Mouse (Mus musculus) cerebellum, adult 11-12 months (tissue): ENCODE results near the gene AL732309.1.

ENCODE experiments used
- DNase-seq: peaks from one replicate; pipeline ENCODE4 v3.0.0; 2022

Gene AL732309.1

GRCm38 (mm10) chr2:25211121-25211670 lies 35.5 kb downstream of the AL732309.1 start, which contains the start of gene Nelfb:
Gene Nelfb, minus strand, starts transcription at chr2:25211489.
- peak; percentile 84 for DNase-seq

GRCm38 (mm10) chr2:25210686-25211085 lies 36.0 kb downstream of the AL732309.1 start:
- DNase-seq = no peak

- no peak for DNase-seq
These were observed 39.1 kb downstream of the AL732309.1 start for GRCm38 (mm10) chr2:25207593-25207992.

DNA sequence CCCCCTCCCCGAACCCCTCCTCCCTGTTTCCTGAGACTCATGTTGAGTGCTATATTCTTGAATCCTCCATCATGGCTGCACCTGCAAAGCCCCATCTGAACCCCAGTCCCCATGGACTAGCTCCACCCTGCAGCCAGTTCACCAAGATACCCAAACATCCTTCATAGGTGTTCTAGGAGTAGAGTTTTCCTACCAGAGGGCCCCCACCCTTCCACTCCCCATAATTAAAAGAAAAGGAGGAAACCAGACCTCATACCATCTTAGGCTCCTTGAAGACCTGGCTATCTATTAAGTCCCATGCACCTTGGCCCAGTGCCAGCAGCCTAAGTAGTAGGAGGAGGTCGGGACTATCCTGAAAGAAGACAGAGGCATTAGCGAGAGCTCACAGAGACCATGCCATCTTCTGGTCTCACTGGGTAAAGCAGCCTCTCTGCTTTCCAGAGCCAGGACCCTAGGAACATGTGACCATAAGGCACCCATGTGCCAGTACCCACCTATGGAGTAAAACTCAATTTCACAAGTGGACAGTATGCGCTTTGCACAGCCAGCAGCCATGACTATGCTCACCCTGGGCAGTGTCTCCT lies 42.9 kb downstream of the AL732309.1 start:
- DNase-seq = no peak

DNA sequence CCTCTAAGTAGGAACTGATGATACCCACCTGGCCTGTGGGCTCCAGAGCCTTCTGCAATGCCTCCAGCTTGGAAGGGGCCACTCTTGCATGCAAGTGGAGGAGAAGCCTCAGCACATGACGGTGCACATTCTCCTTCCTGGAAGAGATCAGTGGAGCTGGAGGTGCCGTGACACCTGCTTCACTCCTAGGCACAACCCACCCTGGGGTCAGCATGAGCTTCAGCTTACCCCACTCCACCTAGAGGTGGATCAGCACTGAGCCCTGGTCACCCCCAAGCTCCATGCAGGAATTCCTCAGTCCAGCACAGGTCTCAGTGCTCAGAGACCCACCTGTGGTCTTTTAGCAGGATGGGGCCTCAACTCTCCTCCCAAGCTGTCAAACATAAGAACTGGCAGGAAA lies 46.0 kb downstream of the AL732309.1 start:
- no peak for DNase-seq

DNA sequence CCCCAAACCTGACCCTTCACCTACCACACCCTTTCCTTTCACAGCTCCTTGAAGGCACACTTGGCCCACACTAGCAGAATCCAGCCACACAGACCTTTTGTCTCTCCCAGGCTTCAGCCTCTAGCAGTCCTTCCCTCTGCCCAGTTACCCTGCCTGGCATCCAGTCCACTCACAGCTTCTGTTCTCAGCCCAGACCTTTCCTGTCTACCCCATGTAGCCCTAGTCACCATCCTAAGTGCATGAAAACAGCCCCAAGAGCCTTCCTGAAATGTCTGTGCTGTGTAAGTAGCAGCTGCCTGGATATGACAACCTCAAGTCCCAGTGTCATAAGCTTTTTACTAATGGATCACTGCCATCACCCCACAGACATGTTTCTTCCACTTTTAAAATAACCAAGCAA lies 48.7 kb downstream of the AL732309.1 start:
- DNase-seq = no peak

DNA sequence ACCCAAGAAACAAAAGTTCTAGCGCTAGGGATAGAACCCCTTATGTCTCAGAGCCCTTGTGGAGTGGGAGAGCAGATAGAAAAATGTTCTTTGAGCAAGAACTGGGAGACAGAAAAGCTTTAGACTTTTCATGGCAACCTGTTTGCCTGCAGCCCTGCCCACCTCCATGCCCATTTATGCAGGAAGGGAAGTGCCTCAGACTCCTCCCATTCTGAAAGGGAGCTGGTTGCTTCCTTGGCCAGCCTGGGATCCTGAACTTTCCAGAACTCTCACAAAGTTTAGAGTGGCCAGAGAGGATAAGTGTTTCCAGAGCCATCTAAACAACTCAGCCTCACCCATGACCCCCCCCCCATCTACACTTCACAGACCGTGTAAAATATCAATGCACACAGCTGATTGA lies 49.5 kb downstream of the AL732309.1 start:
- no peak for DNase-seq

DNA sequence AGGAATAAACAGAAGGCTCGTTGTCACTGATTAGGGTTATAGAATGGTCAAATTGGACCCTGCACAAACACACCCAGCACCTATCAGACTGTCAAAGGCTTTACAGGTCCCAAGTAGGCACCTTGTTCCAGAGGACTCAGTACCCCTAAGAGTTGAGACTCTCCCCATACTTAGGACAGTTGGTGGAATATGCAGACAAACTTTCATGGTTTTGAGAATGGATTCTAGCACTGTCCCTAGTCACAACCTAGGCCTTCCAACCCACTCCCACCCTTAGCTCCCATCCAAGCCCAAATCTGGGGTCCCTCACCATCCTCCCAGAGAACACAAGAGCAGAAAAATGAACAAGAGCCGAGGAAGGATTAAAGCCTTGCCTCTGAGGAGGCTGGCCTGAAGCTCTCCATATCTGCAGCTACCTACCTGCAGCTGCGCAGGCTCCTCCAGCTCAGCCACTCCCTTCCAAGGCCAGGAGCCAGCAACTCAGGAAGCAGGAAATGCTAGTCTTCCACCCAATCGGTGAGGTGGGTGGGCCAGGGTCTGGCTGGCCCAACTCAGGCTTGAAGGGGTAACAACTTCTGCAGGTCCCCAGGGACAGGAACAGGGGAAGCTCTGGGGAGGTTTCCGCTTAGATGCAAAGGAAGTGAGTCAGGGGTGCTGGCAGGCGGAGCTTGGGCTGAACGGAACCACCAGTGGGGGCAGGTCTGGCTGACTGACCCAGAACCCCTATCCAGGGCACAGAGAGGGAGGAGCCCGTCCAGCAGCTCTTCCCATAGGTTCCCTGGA lies 50.3 kb downstream of the AL732309.1 start, which contains the start of gene Tor4a:
TSS of gene Tor4a (minus strand) at position 715 of the 783 bp plus-strand sequence.
- no peak for DNase-seq

- no peak for DNase-seq
These were observed 51.2 kb downstream of the AL732309.1 start for GRCm38 (mm10) chr2:25195211-25196156.
